Mouse (Mus musculus) G1E (cell line): ENCODE results near the gene Dars.

Source experiments
- CTCF ChIP-seq: IDR thresholded peaks from 2 replicates; pipeline ENCODE4 v1.5.1; 2012; ENCODE audit warnings: low read depth, low read length, inconsistent platforms, mixed read lengths
- GATA1 ChIP-seq: IDR thresholded peaks from 2 replicates; pipeline ENCODE4 v1.6.1; 2012; ENCODE audit warnings: borderline replicate concordance, low read length, inconsistent platforms, mixed read lengths
- POLR2AphosphoS5 ChIP-seq: IDR thresholded peaks from 2 replicates; pipeline ENCODE4 v1.6.1; 2012; ENCODE audit warnings: low read depth, low read length, inconsistent platforms; ENCODE audit not compliant: insufficient replicate concordance
- TAL1 ChIP-seq: conservative IDR thresholded peaks from 2 replicates; pipeline ENCODE4 v1.6.1; 2012; ENCODE audit warnings: low read depth, low read length, inconsistent platforms, mixed read lengths

GRCm38 (mm10) chr1:128357452-128357851 is 59.7 kb downstream of the Dars start:
- TF ChIP-seq CTCF (no peak), TAL1 (no peak), POLR2AphosphoS5 (no peak), GATA1 (no peak)
